Mouse (Mus musculus): ENCODE results near the gene Grik1.

Grik1 gene

DNA sequence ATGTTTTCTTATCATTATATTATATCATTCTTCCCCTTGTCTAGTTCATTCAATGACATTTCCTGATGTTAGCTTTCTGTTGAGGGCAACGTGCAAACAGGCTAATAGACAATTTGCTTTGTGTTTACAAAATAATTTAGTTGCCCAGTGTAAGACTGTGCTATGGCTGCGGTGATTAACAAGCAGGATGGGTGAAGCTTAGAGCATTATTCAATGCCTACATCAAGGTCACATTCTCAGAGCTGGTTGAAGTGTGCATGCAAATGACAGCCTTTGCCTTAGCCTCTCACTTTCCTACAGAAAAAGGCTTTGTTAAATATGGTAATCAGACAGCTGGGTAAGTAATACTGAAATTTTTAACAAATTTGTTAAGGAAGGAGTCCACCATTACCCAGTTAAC is 438.5 kb downstream of the Grik1 start:
- DNase-seq, result no peak

DNA sequence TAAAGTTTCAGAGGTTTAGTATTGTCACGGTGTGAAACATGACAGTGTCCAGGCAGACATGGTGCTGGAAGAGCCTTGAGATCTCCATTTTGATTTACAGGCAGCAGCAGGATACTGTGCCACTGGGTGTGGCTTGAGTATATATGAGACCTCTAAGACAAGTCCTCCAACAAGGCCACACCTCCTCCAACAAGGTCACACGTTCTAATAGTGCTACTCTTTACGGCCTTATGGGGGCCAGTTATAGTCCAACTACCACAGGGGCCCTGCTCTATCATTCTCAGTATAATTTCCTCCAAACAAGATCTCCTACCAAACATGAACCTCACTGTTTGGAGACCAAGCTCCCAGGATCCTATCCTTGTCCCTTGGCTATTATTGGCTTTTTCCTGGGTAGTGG is 441.3 kb downstream of the Grik1 start:
- DNase-seq, result no peak
